Mouse (Mus musculus): ENCODE results near the gene Cysrt1. TPM values are rescaled to one million over a fixed set of nuclear protein-coding genes. Genes with fewer than 3 reads are reported as not detected.

Gene Cysrt1
- polyA plus RNA-seq, 1 experiment from 2014 or later, result not detected

GRCm38 (mm10) chr2:25207593-25207992 is 34.7 kb downstream of the Cysrt1 start:
- no peak for DNase-seq (ENCODE audit: low spot score)
- H3K36me3 ChIP-seq, result peaks cover 65% of the 10 kb centered on the region
- H3K4me1 ChIP-seq, result peaks cover 17% of the 10 kb centered on the region
- WGBS, result 91% methylated on average over 1 of the region's 1 CpGs
- H3K27ac ChIP-seq, result no peak overlapping the region
- H3K4me3 ChIP-seq, result no peak overlapping the region
- H3K9me3 ChIP-seq, result no peaks in the 10 kb centered on the region
- H3K27me3 ChIP-seq (ENCODE audit: insufficient read depth, poor library complexity, severe bottlenecking), result peaks cover 4% of the 10 kb centered on the region; the same call in 1 of the 2 replicates

- 60% methylated on average over 4 of the region's 4 CpGs for WGBS
- H3K9me3 ChIP-seq, result no peaks in the 10 kb centered on the region
- no peak for DNase-seq (ENCODE audit: low spot score)
- no peaks in the 10 kb centered on the region for H3K27me3 ChIP-seq (ENCODE audit: insufficient read depth, poor library complexity, severe bottlenecking)
- H3K4me1 ChIP-seq, result no peaks in the 10 kb centered on the region; the same call in 1 of the 2 replicates
- H3K36me3 ChIP-seq, result peaks cover 98% of the 10 kb centered on the region
- no peak overlapping the region for H3K27ac ChIP-seq
- no peak overlapping the region for H3K4me3 ChIP-seq
Observed at GRCm38 (mm10) chr2:25203631-25204214, 38.5 kb downstream of the Cysrt1 start.

GRCm38 (mm10) chr2:25200631-25201030 is 41.6 kb downstream of the Cysrt1 start:
- Histone ChIP-seq H3K9me3 (no peaks in the 10 kb centered on the region), H3K4me3 (no peak overlapping the region), H3K27ac (no peak overlapping the region), H3K27me3 (ENCODE audit: insufficient read depth, poor library complexity, severe bottlenecking) (peaks cover 13% of the 10 kb centered on the region), H3K4me1 (peaks cover 20% of the 10 kb centered on the region), H3K36me3 (peaks cover 68% of the 10 kb centered on the region)
- WGBS, result 92% methylated on average over 2 of the region's 2 CpGs
- DNase-seq (ENCODE audit: low spot score), result no peak

- no peak for DNase-seq (ENCODE audit: low spot score)
- Histone ChIP-seq H3K4me1 (peaks cover 47% of the 10 kb centered on the region), H3K27me3 (ENCODE audit: insufficient read depth, poor library complexity, severe bottlenecking) (peaks cover 32% of the 10 kb centered on the region), H3K4me3 (no peak overlapping the region), H3K36me3 (peaks cover 41% of the 10 kb centered on the region), H3K27ac (no peak overlapping the region), H3K9me3 (no peaks in the 10 kb centered on the region)
Observed at GRCm38 (mm10) chr2:25197946-25198345, 44.3 kb downstream of the Cysrt1 start.

GRCm38 (mm10) chr2:25197191-25197590 is 45.1 kb downstream of the Cysrt1 start:
- peaks cover 48% of the 10 kb centered on the region for H3K4me1 ChIP-seq
- peak overlapping the region; percentile 79 for H3K27ac ChIP-seq

GRCm38 (mm10) chr2:25196172-25196954 is 45.9 kb downstream of the Cysrt1 start, which contains the start of gene Tor4a:
Gene Tor4a (minus strand): TSS chr2:25196886.
- Histone ChIP-seq H3K9me3 (no peaks in the 10 kb centered on the region), H3K36me3 (peaks cover 25% of the 10 kb centered on the region), H3K4me3 (peak within 1 kb of the TSS; percentile 62), H3K27ac (peak within 1 kb of the TSS; percentile 79), H3K27me3 (ENCODE audit: insufficient read depth, poor library complexity, severe bottlenecking) (peaks cover 32% of the 10 kb centered on the region), H3K4me1 (peaks cover 48% of the 10 kb centered on the region)
- peak; percentile 90 for DNase-seq (ENCODE audit: low spot score)
- 7% methylated on average over 8 of the region's 8 CpGs for WGBS

More at GRCm38 (mm10) chr2:25197191-25197590, 45.1 kb downstream of the Cysrt1 start:
- peak overlapping the region; percentile 62 for H3K4me3 ChIP-seq
- WGBS, result 22% methylated on average over 2 of the region's 2 CpGs
- H3K27me3 ChIP-seq (ENCODE audit: insufficient read depth, poor library complexity, severe bottlenecking), result peaks cover 32% of the 10 kb centered on the region
- DNase-seq (ENCODE audit: low spot score), result no peak
- peaks cover 33% of the 10 kb centered on the region for H3K36me3 ChIP-seq
- H3K9me3 ChIP-seq, result no peaks in the 10 kb centered on the region

GRCm38 (mm10) chr2:25195211-25196156 is 46.8 kb downstream of the Cysrt1 start:
- H3K4me3 ChIP-seq, result peak overlapping the region; percentile 62
- H3K9me3 ChIP-seq, result no peaks in the 10 kb centered on the region
- peak overlapping the region; percentile 79 for H3K27ac ChIP-seq
- H3K4me1 ChIP-seq, result peaks cover 48% of the 10 kb centered on the region
- peaks cover 32% of the 10 kb centered on the region for H3K27me3 ChIP-seq (ENCODE audit: insufficient read depth, poor library complexity, severe bottlenecking)
- no peak for DNase-seq (ENCODE audit: low spot score)
- H3K36me3 ChIP-seq, result peaks cover 16% of the 10 kb centered on the region
- WGBS, result 14% methylated on average over 55 of the region's 55 CpGs

GRCm38 (mm10) chr2:25194486-25195171 is 47.6 kb downstream of the Cysrt1 start:
- H3K27ac ChIP-seq, result 0 out of 2 replicates have a peak overlapping the region, but pooled peaks have one; percentile 79
- no peak for DNase-seq (ENCODE audit: low spot score)
- H3K4me3 ChIP-seq, result 0 out of 2 replicates have a peak overlapping the region, but pooled peaks have one; percentile 2
- peaks cover 8% of the 10 kb centered on the region for H3K36me3 ChIP-seq
- H3K9me3 ChIP-seq, result no peaks in the 10 kb centered on the region
- H3K27me3 ChIP-seq (ENCODE audit: insufficient read depth, poor library complexity, severe bottlenecking), result peaks cover 32% of the 10 kb centered on the region
- peaks cover 48% of the 10 kb centered on the region for H3K4me1 ChIP-seq
- WGBS, result 77% methylated on average over 17 of the region's 17 CpGs

- peaks cover 32% of the 10 kb centered on the region for H3K27me3 ChIP-seq (ENCODE audit: insufficient read depth, poor library complexity, severe bottlenecking)
- H3K9me3 ChIP-seq, result no peaks in the 10 kb centered on the region
- DNase-seq (ENCODE audit: low spot score), result no peak
- peaks cover 48% of the 10 kb centered on the region for H3K4me1 ChIP-seq
- 68% methylated on average over 5 of the region's 5 CpGs for WGBS
- H3K4me3 ChIP-seq, result 0 out of 2 replicates have a peak overlapping the region, but pooled peaks have one; percentile 2
- H3K27ac ChIP-seq, result no peak overlapping the region
- peaks cover 2% of the 10 kb centered on the region for H3K36me3 ChIP-seq
Observed at GRCm38 (mm10) chr2:25194006-25194405, 48.2 kb downstream of the Cysrt1 start.

- H3K4me1 ChIP-seq, result peaks cover 48% of the 10 kb centered on the region
- H3K9me3 ChIP-seq, result no peaks in the 10 kb centered on the region
- 3% methylated on average over 6 of the region's 6 CpGs for WGBS
- H3K4me3 ChIP-seq, result no peak overlapping the region; the same call in 1 of the 2 replicates
- no peak overlapping the region for H3K27ac ChIP-seq
- DNase-seq (ENCODE audit: low spot score), result peak; percentile 91
- H3K36me3 ChIP-seq, result no peaks in the 10 kb centered on the region; the same call in 1 of the 2 replicates
- peaks cover 32% of the 10 kb centered on the region for H3K27me3 ChIP-seq (ENCODE audit: insufficient read depth, poor library complexity, severe bottlenecking)
Observed at GRCm38 (mm10) chr2:25193330-25193770, 48.9 kb downstream of the Cysrt1 start.

All from heart, embryonic 10.5 days (tissue).